Mouse (Mus musculus) limb, embryonic 15.5 days (tissue): ENCODE data around the gene Dok4. TPM values are rescaled to one million over a fixed set of nuclear protein-coding genes. Genes with fewer than 3 reads are reported as not detected.

Experiments
- ATAC-seq: fragments of 200-750 bp; cut with Nextera tagmentation; 2 replicates; pipeline ENCODE4 v1.8.0; 2017; ENCODE audit warnings: low read depth, moderate TSS enrichment; ENCODE audit not compliant: insufficient number of reproducible peaks, low FRiP score, low TSS enrichment
- H3K27ac ChIP-seq: fragments of 300-500 bp; sonication (generic); 2 replicates; pipeline ENCODE4 v1.5.1; 2015; ENCODE audit warnings: moderate library complexity, mild to moderate bottlenecking, inconsistent platforms
- H3K27me3 ChIP-seq: fragments of 300-500 bp; sonication (generic); 2 replicates; pipeline ENCODE4 v1.6.1; 2015; ENCODE audit warnings: inconsistent platforms
- H3K36me3 ChIP-seq: fragments of 300-500 bp; sonication (generic); 2 replicates; pipeline ENCODE4 v1.6.1; 2015; ENCODE audit warnings: inconsistent platforms
- H3K4me1 ChIP-seq: fragments of 300-500 bp; sonication (generic); 2 replicates; pipeline ENCODE4 v1.6.1; 2015; ENCODE audit warnings: inconsistent platforms
- H3K4me2 ChIP-seq: fragments of 300-500 bp; sonication (generic); 2 replicates; pipeline ENCODE4 v1.6.1; 2015; ENCODE audit warnings: mild to moderate bottlenecking, inconsistent platforms
- H3K4me3 ChIP-seq: fragments of 300-500 bp; sonication (generic); 2 replicates; pipeline ENCODE4 v1.5.1; 2015; ENCODE audit warnings: mild to moderate bottlenecking, inconsistent platforms
- H3K9ac ChIP-seq: fragments of 300-500 bp; sonication (generic); 2 replicates; pipeline ENCODE4 v1.6.1; 2015; ENCODE audit warnings: inconsistent platforms
- H3K9me3 ChIP-seq: fragments of 300-500 bp; sonication (generic); 2 replicates; pipeline ENCODE4 v1.6.1; 2016; ENCODE audit warnings: inconsistent platforms
- WGBS: fragments of 180-500 bp; shearing (Covaris S2); methylation state at CpG from one replicate; pipeline ENCODE4 v1.1.7; 2015; 5-methylcytosine and 5-hydroxymethylcytosine counted together
- polyA plus RNA-seq: library from polyadenylated mRNA; unstranded; fragments of >200 nt; fragmentation: Nextera tagmentation; extraction: Ambion mirVana; gene quantifications from 2 replicates; pipeline ENCODE4 v1.2.1, GENCODE M21; 2015

Gene Dok4
- polyA plus RNA-seq, 1 experiment from 2014 or later = 32.1 TPM

DNA sequence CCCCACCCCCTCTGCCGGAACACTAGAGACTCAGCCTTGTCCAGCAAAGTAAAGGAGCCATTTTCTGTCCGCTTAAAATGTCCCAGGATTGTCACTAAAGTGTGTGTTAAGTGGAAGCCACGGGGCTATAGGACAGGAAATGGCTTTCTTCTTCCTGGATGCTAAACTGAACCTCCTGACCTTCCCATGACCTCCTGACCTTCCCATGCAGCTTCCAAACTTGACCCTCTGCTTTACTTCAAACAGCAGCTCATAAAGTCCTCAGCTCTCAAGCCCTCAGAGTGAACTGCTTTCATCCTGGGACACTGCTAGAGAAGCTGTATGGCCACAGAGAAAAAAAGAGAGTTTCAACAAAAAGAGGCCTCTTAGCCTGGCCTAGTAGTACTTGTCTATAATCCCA lies 690 bp upstream of the Dok4 start:
- Histone ChIP-seq H3K27ac (peak overlapping the region; percentile 24; the same call in 1 of the 2 replicates), H3K4me1 (peaks cover 40% of the 10 kb centered on the region), H3K9me3 (no peaks in the 10 kb centered on the region), H3K4me2 (no peak overlapping the region), H3K9ac (no peak overlapping the region), H3K27me3 (0 out of 2 replicates have a peak, but pooled peaks cover 10% of the 10 kb centered on the region), H3K36me3 (no peaks in the 10 kb centered on the region), H3K4me3 (peak overlapping the region; percentile 62; the same call in 1 of the 2 replicates)
- no peak for ATAC-seq
- 24% methylated on average over 3 of the region's 3 CpGs for whole genome bisulfite sequencing

DNA sequence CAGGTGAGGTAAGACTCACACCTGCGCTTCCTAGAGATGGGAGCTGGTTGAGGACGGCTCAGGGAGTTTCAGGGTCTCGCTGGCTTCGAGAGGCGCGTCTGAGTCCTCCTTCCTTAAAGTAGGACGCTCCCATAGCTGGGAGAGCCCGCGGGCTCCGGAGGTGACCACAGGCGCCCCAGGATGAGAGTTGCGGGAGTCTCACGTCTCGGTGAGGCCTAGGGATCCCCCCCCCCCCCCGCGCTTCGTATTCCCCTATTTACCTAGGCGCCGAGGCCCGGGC lies 319 bp downstream of the Dok4 start:
- no peaks in the 10 kb centered on the region for H3K36me3 ChIP-seq
- ATAC-seq = no peak
- peak overlapping the region; percentile 62 for H3K4me3 ChIP-seq
- H3K27ac ChIP-seq = peak overlapping the region; percentile 78
- peak overlapping the region; percentile 91 for H3K4me2 ChIP-seq
- WGBS = under 1% methylated on average over 20 of the region's 20 CpGs
- H3K27me3 ChIP-seq = 0 out of 2 replicates have a peak, but pooled peaks cover 10% of the 10 kb centered on the region
- H3K4me1 ChIP-seq = peaks cover 50% of the 10 kb centered on the region
- peak overlapping the region; percentile 64 for H3K9ac ChIP-seq
- H3K9me3 ChIP-seq = no peaks in the 10 kb centered on the region

DNA sequence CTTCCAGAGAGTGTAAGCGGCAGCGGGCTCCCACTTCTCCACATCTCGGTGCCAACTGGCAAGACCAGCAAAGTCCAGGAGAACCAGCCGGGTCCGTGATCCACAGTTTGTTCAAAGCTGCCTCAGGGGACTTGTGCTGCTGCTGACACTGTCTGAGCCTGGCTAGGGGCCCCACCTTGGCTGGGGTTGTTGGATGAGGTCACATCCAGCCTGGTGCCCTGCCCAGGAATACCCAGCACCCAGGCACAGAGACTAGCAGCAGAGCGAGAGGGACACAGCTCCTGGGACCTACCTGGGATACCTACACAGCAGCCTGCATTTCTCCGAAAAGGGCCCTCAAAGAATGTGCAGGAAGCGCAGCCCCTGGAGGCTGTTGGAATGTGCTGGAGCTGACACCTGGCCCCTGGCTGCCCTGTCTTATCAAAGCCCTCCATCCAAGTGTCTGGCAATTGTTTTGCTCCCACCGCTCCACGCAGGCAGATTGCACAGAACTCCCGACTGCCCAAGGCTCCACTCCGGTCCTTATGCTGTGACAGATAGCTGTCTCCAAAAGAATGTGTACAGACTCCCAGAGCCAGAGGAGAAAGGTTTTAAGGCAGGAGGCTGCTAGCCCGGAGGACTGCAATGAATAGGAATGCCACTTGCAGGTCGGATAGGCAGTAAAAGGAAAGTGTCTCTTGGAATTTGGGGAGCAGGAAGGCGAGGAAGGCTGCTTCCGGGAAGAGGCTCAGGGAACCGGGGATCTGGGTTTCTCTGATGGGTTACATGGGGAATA lies 847 bp downstream of the Dok4 start:
- ATAC-seq = no peak
- 9% methylated on average over 17 of the region's 17 CpGs for WGBS
- peak overlapping the region; percentile 64 for H3K9ac ChIP-seq
- no peaks in the 10 kb centered on the region for H3K36me3 ChIP-seq
- peaks cover 55% of the 10 kb centered on the region for H3K4me1 ChIP-seq
- no peaks in the 10 kb centered on the region for H3K9me3 ChIP-seq
- H3K4me2 ChIP-seq = peak overlapping the region; percentile 91
- H3K27ac ChIP-seq = peak overlapping the region; percentile 78; the same call in 1 of the 2 replicates
- H3K4me3 ChIP-seq = peak overlapping the region; percentile 62
- H3K27me3 ChIP-seq = 0 out of 2 replicates have a peak, but pooled peaks cover 10% of the 10 kb centered on the region

DNA sequence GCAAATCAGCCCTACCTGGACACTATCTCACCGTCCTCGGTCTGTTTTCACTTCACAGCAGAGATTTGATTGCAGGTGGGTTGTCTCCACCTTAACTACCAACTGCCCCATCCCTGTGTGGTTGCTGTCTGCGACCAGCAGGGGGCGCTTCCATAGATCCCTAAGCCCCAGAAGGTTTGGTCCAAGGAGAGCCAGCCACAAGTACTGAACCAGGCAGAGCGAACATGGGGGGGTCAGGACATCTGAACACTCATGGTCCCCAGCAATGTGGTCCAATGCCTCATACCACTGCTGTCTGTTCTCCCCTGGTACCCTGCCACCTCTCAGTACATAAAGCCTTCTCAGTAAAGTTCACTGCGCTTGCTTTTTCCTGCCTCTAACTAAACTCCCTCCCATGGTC lies 1.8 kb downstream of the Dok4 start:
- ATAC-seq = no peak
- Histone ChIP-seq H3K27ac (no peak overlapping the region), H3K4me1 (peaks cover 63% of the 10 kb centered on the region), H3K4me2 (peak overlapping the region; percentile 91), H3K36me3 (no peaks in the 10 kb centered on the region), H3K9me3 (no peaks in the 10 kb centered on the region), H3K9ac (no peak overlapping the region), H3K27me3 (0 out of 2 replicates have a peak, but pooled peaks cover 10% of the 10 kb centered on the region), H3K4me3 (peak overlapping the region; percentile 62)
- 8% methylated on average over 6 of the region's 6 CpGs for WGBS

DNA sequence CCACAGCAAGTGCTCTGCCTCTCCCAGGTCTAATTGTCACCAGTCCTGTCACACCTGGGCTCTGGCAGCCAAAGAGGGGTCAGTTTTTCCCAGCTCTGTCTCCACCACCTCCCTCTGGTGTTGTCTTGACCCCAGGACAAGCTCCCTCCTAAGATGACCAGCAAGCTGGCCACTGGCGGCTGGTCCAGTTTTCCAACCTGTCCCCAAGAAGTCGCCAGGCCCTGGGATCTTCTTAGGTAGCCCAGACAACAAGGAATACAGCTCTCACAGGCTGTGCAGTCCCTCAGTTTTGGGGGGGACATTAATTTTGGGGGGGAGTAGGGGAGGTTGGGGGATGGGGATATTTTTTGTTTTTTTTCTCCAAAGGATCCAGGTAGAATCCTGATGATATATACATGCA lies 3.6 kb downstream of the Dok4 start:
- H3K4me2 ChIP-seq = no peak overlapping the region
- 0 out of 2 replicates have a peak, but pooled peaks cover 10% of the 10 kb centered on the region for H3K27me3 ChIP-seq

DNA sequence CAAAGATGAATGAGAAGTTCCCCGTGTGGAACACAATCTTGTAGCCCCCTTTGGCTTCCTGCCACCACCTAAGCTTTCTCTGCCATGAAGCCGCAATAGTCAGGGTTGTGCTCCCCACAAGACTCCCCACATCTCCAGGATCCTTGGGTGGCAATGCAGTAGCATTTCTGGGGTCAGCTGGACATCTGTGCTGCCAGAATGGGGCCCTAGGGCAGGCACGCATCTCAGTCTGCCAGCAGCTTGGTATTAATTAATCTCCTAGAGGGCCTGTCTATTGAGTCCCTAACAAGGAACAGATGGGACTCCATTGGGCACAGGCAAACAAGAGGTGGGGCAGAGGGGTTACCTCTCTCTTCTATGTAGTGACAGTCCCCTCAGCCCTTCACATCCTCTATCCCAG lies 4.0 kb downstream of the Dok4 start:
- no peak overlapping the region for H3K4me3 ChIP-seq
- H3K27ac ChIP-seq = peak overlapping the region; percentile 80
- H3K27me3 ChIP-seq = 0 out of 2 replicates have a peak, but pooled peaks cover 10% of the 10 kb centered on the region
- no peak for ATAC-seq
- peaks cover 75% of the 10 kb centered on the region for H3K4me1 ChIP-seq
- H3K9me3 ChIP-seq = no peaks in the 10 kb centered on the region
- WGBS = 25% methylated on average over 3 of the region's 3 CpGs
- H3K36me3 ChIP-seq = peaks cover 13% of the 10 kb centered on the region
- no peak overlapping the region for H3K4me2 ChIP-seq
- no peak overlapping the region for H3K9ac ChIP-seq

More for the DNA sequence above, 3.6 kb downstream of the Dok4 start:
- WGBS = 53% methylated on average over 2 of the region's 2 CpGs
- H3K4me1 ChIP-seq = peaks cover 75% of the 10 kb centered on the region
- no peak overlapping the region for H3K27ac ChIP-seq
- H3K9ac ChIP-seq = no peak overlapping the region
- H3K4me3 ChIP-seq = no peak overlapping the region
- H3K36me3 ChIP-seq = peaks cover 9% of the 10 kb centered on the region
- no peak for ATAC-seq
- no peaks in the 10 kb centered on the region for H3K9me3 ChIP-seq

DNA sequence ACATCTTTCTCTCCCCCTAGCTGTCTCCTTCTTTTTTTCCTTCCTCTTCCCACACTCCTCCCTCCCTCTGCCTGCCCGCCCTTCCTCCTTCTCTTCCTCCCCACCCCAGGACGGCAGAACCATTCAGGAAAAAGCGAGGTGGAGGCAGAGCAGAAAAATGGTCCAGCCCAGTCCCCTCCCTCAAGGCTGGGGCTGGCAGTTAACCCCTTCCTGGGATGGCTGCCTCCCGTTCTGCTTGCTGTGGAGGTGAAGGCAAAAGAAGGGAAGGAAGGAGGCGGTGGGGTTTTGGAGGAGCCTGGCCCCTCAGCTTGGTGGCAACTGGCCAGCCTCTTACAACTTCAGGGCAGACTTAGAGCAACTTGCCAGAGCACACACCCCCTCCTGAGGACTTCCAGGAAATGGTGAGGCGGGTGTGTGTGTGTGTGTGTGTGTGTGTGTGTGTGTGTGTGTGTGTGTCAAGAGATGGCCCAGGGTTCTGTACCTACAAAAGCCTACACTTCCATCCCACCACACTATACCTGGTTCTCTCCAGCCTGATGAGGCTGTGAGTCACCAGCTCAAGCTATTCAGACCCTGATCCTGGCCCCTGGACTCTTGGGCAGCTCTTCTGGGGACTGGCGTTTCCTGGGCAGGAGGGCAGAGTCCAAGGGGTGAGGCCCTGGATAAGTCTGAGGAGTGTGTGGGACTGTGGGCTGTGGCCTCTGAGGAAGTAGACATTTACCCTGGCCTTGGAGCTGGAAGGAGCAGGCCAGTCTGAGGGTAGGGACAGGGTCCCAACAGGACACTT lies 4.8 kb downstream of the Dok4 start:
- H3K36me3 ChIP-seq = peaks cover 22% of the 10 kb centered on the region
- H3K4me1 ChIP-seq = peaks cover 69% of the 10 kb centered on the region
- peak overlapping the region; percentile 42 for H3K9ac ChIP-seq
- 4% methylated on average over 7 of the region's 7 CpGs for WGBS
- peak overlapping the region; percentile 80 for H3K27ac ChIP-seq
- H3K4me3 ChIP-seq = peak overlapping the region; percentile 48
- no peaks in the 10 kb centered on the region for H3K9me3 ChIP-seq
- peak overlapping the region; percentile 78 for H3K4me2 ChIP-seq
- peak; percentile 76 for ATAC-seq
- 0 out of 2 replicates have a peak, but pooled peaks cover 10% of the 10 kb centered on the region for H3K27me3 ChIP-seq

DNA sequence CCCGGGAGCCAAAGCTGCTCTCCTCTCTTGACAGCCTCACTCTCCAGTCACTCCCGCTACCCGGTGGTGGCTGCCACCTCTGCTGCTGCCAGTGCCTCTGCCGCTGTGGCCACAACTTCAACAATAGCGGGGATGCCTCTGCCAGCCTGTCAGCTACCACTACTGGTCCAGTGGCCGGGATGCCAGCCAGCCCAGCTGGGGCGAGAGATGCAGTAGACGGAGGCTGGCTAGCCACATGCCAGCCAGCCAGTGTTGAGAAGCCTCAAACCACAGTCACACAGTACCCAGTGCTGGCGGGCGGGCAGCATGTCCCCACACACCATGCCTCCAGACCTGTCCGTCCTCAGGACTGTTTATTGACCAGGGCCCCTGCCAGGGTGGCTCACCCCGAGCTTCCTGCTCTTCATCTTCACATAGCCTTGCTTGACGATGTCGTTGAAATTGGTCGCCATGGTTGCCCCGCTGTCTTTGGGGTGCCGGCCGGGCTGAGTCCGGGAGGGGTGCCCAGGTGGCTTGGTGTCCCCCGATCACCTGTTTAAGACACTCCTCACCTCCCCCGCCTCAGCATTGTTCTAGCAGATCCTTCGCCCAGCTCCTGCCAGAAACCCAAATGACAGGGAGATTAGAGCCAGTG lies 5.5 kb downstream of the Dok4 start:
- Histone ChIP-seq H3K9me3 (no peaks in the 10 kb centered on the region), H3K4me1 (peaks cover 62% of the 10 kb centered on the region), H3K36me3 (peaks cover 29% of the 10 kb centered on the region), H3K27me3 (0 out of 2 replicates have a peak, but pooled peaks cover 10% of the 10 kb centered on the region), H3K9ac (peak overlapping the region; percentile 42), H3K4me2 (peak overlapping the region; percentile 78), H3K27ac (no peak overlapping the region), H3K4me3 (peak overlapping the region; percentile 48)
- WGBS = 9% methylated on average over 22 of the region's 22 CpGs
- ATAC-seq = no peak

DNA sequence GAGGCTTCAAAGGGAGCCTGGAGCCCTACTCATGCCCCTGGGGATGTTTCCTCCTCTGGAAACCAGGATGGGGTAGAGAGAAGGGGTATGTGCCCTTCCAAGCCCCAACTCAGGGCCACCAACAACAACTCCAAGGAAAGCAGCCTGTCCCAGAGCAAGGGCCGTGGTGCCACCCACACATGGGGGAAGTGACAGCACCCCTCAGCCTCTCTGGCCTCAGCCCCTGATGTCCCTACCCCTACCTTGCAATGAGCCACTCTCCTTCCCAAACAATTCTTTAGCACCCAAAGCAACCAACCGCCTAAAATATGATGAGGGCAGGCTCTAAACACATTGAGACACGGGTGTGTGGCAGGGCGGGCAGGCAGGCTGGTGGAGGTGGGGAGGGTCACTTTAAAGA lies 6.1 kb downstream of the Dok4 start:
- Histone ChIP-seq H3K27me3 (0 out of 2 replicates have a peak, but pooled peaks cover 8% of the 10 kb centered on the region), H3K36me3 (peaks cover 35% of the 10 kb centered on the region), H3K4me3 (peak overlapping the region; percentile 48), H3K9ac (peak overlapping the region; percentile 42; the same call in 1 of the 2 replicates), H3K4me2 (peak overlapping the region; percentile 78), H3K27ac (no peak overlapping the region), H3K4me1 (peaks cover 59% of the 10 kb centered on the region), H3K9me3 (no peaks in the 10 kb centered on the region)
- WGBS = 45% methylated on average over 4 of the region's 4 CpGs
- ATAC-seq = no peak

DNA sequence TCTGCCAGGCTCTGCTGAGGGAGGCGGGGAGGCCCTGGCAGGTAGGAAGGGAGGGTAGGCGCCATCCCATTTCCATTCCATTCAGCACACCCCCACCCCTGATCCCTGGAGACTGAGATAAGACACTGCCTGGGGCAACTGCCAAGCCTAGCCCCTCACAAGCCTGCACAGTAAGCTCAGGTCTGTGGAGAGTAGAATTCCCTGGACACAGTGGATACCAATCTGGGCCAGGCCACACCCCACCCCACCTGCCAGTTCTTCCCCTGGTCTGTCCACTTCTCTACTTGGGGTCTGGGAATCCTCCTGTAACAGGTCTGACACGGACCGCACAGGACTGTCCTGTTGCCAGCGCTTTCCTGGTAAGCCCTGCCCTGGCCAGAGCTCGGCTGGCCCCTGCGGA lies 7.0 kb downstream of the Dok4 start:
- no peak overlapping the region for H3K9ac ChIP-seq
- peaks cover 44% of the 10 kb centered on the region for H3K36me3 ChIP-seq
- no peak overlapping the region for H3K4me2 ChIP-seq
- H3K27me3 ChIP-seq = 0 out of 2 replicates have a peak, but pooled peaks cover under 1% of the 10 kb centered on the region
- no peak overlapping the region for H3K27ac ChIP-seq
- WGBS = 73% methylated on average over 7 of the region's 7 CpGs
- peaks cover 51% of the 10 kb centered on the region for H3K4me1 ChIP-seq
- ATAC-seq = no peak
- no peaks in the 10 kb centered on the region for H3K9me3 ChIP-seq
- no peak overlapping the region for H3K4me3 ChIP-seq

DNA sequence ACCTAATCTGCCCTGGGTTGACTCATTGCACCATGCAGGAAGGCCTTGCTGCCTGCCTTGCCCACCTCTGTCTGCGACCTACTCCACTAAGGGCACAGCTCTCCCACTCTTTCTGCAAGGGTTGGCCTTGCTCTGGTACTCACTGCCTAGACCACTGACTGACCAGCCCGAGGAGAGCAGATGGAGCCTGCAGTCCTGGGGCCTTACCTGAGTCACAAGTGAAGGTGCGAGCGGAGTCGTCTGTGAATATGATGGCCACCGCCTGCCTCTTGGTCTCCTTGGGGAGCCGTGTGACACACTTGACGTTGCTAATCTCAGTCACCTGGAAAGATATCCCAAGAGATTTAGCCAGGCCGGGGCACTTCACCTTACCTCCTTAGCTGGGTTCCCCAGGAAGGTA lies 9.2 kb downstream of the Dok4 start:
- peaks cover 39% of the 10 kb centered on the region for H3K4me1 ChIP-seq
- H3K9ac ChIP-seq = no peak overlapping the region
- no peak for ATAC-seq
- no peaks in the 10 kb centered on the region for H3K27me3 ChIP-seq
- no peak overlapping the region for H3K4me2 ChIP-seq
- H3K36me3 ChIP-seq = peaks cover 64% of the 10 kb centered on the region
- H3K27ac ChIP-seq = no peak overlapping the region
- H3K4me3 ChIP-seq = no peak overlapping the region
- WGBS = 86% methylated on average over 9 of the region's 9 CpGs
- H3K9me3 ChIP-seq = no peaks in the 10 kb centered on the region
